Mouse (Mus musculus): ENCODE measurements around the gene Rnf25. TPM values are rescaled to one million over a fixed set of nuclear protein-coding genes. Genes with fewer than 3 reads are reported as not detected.

The Rnf25 gene
- polyA plus RNA-seq (2015; fragmentation: Nextera tagmentation; extraction: Ambion mirVana): 40.7 and 41.0 TPM in 2 replicates

- Histone ChIP-seq H3K4me2 (peak within 1 kb of the TSS; percentile 80), H3K27me3 (no peaks in the 10 kb centered on the region), H3K36me3 (peaks cover 28% of the 10 kb centered on the region), H3K27ac (0 out of 2 replicates have a peak within 1 kb of the TSS, but pooled peaks have one; percentile 22), H3K4me3 (peak within 1 kb of the TSS; percentile 85), H3K9ac (peak within 1 kb of the TSS; percentile 81), H3K4me1 (peaks cover 12% of the 10 kb centered on the region), H3K9me3 (no peaks in the 10 kb centered on the region)
- ATAC-seq (ENCODE audit: insufficient number of reproducible peaks, low FRiP score, low TSS enrichment, low read depth): peak; percentile 78
- 10% methylated on average over 25 of the region's 25 CpGs for WGBS
Measured at GRCm38 (mm10) chr1:74601267-74601962, at the start of gene Rnf25, which contains the start of gene Stk36. TSS of gene Rnf25 (minus strand) at chr1:74601397. TSS of gene Stk36 (plus strand) at chr1:74601445.

DNA sequence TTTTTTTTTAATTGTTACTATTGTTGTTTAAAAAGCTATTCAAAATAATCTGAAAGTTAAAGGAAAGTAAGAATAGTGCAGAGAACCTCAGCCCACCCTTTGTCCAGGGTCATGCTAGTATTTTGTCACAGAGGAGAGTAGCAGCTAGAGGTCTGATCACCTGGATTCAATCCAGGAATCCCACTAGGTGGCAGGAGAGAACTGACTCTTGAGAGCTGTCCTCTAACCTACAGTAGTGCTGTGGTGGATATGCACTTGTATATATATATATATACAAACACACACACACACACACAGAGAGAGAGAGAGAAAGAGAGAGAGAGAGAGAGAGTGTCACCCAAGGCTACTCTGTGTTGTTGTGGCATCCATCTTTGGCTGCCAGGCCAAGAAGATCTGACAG lies 42.7 kb upstream of the Rnf25 start:
- H3K4me2 ChIP-seq: no peak overlapping the region
- H3K36me3 ChIP-seq: no peaks in the 10 kb centered on the region
- H3K9ac ChIP-seq: no peak overlapping the region
- H3K27ac ChIP-seq: no peak overlapping the region
- no peak overlapping the region for H3K4me3 ChIP-seq
- no peaks in the 10 kb centered on the region for H3K4me1 ChIP-seq
- no peak for ATAC-seq (ENCODE audit: insufficient number of reproducible peaks, low FRiP score, low TSS enrichment, low read depth)
- no peaks in the 10 kb centered on the region for H3K27me3 ChIP-seq
- no peaks in the 10 kb centered on the region for H3K9me3 ChIP-seq

GRCm38 (mm10) chr1:74643524-74643923 lies 42.3 kb upstream of the Rnf25 start:
- H3K4me1 ChIP-seq: no peaks in the 10 kb centered on the region
- H3K36me3 ChIP-seq: no peaks in the 10 kb centered on the region
- H3K27me3 ChIP-seq: no peaks in the 10 kb centered on the region
- no peaks in the 10 kb centered on the region for H3K9me3 ChIP-seq
- no peak overlapping the region for H3K4me3 ChIP-seq
- ATAC-seq (ENCODE audit: insufficient number of reproducible peaks, low FRiP score, low TSS enrichment, low read depth): no peak
- H3K4me2 ChIP-seq: no peak overlapping the region
- H3K27ac ChIP-seq: no peak overlapping the region
- 72% methylated on average over 2 of the region's 2 CpGs for WGBS
- H3K9ac ChIP-seq: no peak overlapping the region

GRCm38 (mm10) chr1:74632734-74633133 lies 31.5 kb upstream of the Rnf25 start:
- no peak overlapping the region for H3K27ac ChIP-seq
- no peaks in the 10 kb centered on the region for H3K9me3 ChIP-seq
- H3K27me3 ChIP-seq: no peaks in the 10 kb centered on the region
- H3K4me3 ChIP-seq: no peak overlapping the region
- ATAC-seq (ENCODE audit: insufficient number of reproducible peaks, low FRiP score, low TSS enrichment, low read depth): no peak
- no peak overlapping the region for H3K9ac ChIP-seq
- H3K36me3 ChIP-seq: peaks cover 15% of the 10 kb centered on the region
- H3K4me1 ChIP-seq: no peaks in the 10 kb centered on the region
- WGBS: 85% methylated on average over 4 of the region's 4 CpGs
- no peak overlapping the region for H3K4me2 ChIP-seq

DNA sequence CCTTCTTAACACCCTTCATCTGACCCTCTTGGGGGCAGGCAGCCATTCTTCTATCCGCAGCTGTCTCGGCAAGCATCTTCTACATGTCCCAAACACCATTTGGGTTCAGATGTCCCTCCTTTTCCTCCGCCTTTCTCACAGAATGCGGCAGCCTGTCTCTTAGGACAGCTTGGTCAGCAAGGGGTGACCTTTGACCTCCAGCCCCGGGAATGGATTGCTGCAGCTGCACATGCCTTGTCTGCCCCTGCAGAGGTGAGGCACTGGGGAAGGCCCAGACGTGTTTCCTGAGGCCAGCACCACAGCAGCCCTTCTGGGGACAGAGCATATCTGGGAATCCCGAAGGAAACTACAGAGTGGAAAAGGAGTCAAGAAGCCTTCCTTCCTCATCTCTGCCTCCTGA lies 26.8 kb upstream of the Rnf25 start:
- Histone ChIP-seq H3K9me3 (no peaks in the 10 kb centered on the region), H3K4me1 (no peaks in the 10 kb centered on the region), H3K4me2 (no peak overlapping the region), H3K4me3 (no peak overlapping the region), H3K27ac (no peak overlapping the region), H3K36me3 (peaks cover 35% of the 10 kb centered on the region), H3K9ac (no peak overlapping the region), H3K27me3 (no peaks in the 10 kb centered on the region)
- WGBS: 54% methylated on average over 7 of the region's 7 CpGs
- ATAC-seq (ENCODE audit: insufficient number of reproducible peaks, low FRiP score, low TSS enrichment, low read depth): no peak

GRCm38 (mm10) chr1:74626076-74626475 lies 24.9 kb upstream of the Rnf25 start:
- Histone ChIP-seq H3K9ac (no peak overlapping the region), H3K27me3 (no peaks in the 10 kb centered on the region), H3K4me2 (no peak overlapping the region), H3K4me3 (no peak overlapping the region), H3K36me3 (peaks cover 40% of the 10 kb centered on the region), H3K4me1 (no peaks in the 10 kb centered on the region), H3K27ac (no peak overlapping the region), H3K9me3 (no peaks in the 10 kb centered on the region)
- 84% methylated on average over 4 of the region's 4 CpGs for WGBS
- no peak for ATAC-seq (ENCODE audit: insufficient number of reproducible peaks, low FRiP score, low TSS enrichment, low read depth)

- H3K27me3 ChIP-seq: no peaks in the 10 kb centered on the region
- no peak overlapping the region for H3K4me3 ChIP-seq
- WGBS: 77% methylated on average over 1 of the region's 1 CpGs
- no peak overlapping the region for H3K9ac ChIP-seq
- no peak overlapping the region for H3K27ac ChIP-seq
- peaks cover 40% of the 10 kb centered on the region for H3K36me3 ChIP-seq
- no peak for ATAC-seq (ENCODE audit: insufficient number of reproducible peaks, low FRiP score, low TSS enrichment, low read depth)
- no peaks in the 10 kb centered on the region for H3K4me1 ChIP-seq
- no peak overlapping the region for H3K4me2 ChIP-seq
- H3K9me3 ChIP-seq: no peaks in the 10 kb centered on the region
Measured at GRCm38 (mm10) chr1:74624183-74624582, 23.0 kb upstream of the Rnf25 start.

GRCm38 (mm10) chr1:74600501-74601266 lies 513 bp downstream of the Rnf25 start:
- Histone ChIP-seq H3K4me3 (peak overlapping the region; percentile 85), H3K36me3 (peaks cover 32% of the 10 kb centered on the region), H3K27me3 (no peaks in the 10 kb centered on the region), H3K4me2 (peak overlapping the region; percentile 80), H3K9ac (peak overlapping the region; percentile 81), H3K27ac (no peak overlapping the region), H3K9me3 (no peaks in the 10 kb centered on the region), H3K4me1 (peaks cover 12% of the 10 kb centered on the region)
- WGBS: 6% methylated on average over 26 of the region's 26 CpGs
- peak; percentile 49 for ATAC-seq (ENCODE audit: insufficient number of reproducible peaks, low FRiP score, low TSS enrichment, low read depth)

- H3K4me2 ChIP-seq: no peak overlapping the region
- no peak for ATAC-seq (ENCODE audit: insufficient number of reproducible peaks, low FRiP score, low TSS enrichment, low read depth)
- H3K27ac ChIP-seq: no peak overlapping the region
- no peak overlapping the region for H3K4me3 ChIP-seq
- 83% methylated on average over 8 of the region's 8 CpGs for WGBS
- peaks cover 78% of the 10 kb centered on the region for H3K36me3 ChIP-seq
- H3K9ac ChIP-seq: no peak overlapping the region
- H3K27me3 ChIP-seq: no peaks in the 10 kb centered on the region
- H3K4me1 ChIP-seq: no peaks in the 10 kb centered on the region
- H3K9me3 ChIP-seq: no peaks in the 10 kb centered on the region
Measured at GRCm38 (mm10) chr1:74594434-74594833, 6.8 kb downstream of the Rnf25 start.

GRCm38 (mm10) chr1:74587773-74588445 lies 13.3 kb downstream of the Rnf25 start, which contains the start of the genes Zfp142 and Bcs1l:
TSS of gene Zfp142 (minus strand) at chr1:74588246.
TSS of gene Bcs1l (plus strand) at chr1:74588289.
- Histone ChIP-seq H3K36me3 (peaks cover 36% of the 10 kb centered on the region), H3K9me3 (no peaks in the 10 kb centered on the region), H3K4me1 (peaks cover 26% of the 10 kb centered on the region), H3K4me2 (peak within 1 kb of the TSS; percentile 73), H3K27ac (peak within 1 kb of the TSS; percentile 94), H3K27me3 (no peaks in the 10 kb centered on the region), H3K9ac (peak within 1 kb of the TSS; percentile 77), H3K4me3 (peak within 1 kb of the TSS; percentile 97)
- ATAC-seq (ENCODE audit: insufficient number of reproducible peaks, low FRiP score, low TSS enrichment, low read depth): peak; percentile 99
- WGBS: under 1% methylated on average over 47 of the region's 48 CpGs

GRCm38 (mm10) chr1:74587233-74587772 lies 13.9 kb downstream of the Rnf25 start:
- Histone ChIP-seq H3K4me1 (peaks cover 26% of the 10 kb centered on the region), H3K9ac (peak overlapping the region; percentile 77), H3K9me3 (no peaks in the 10 kb centered on the region), H3K4me3 (peak overlapping the region; percentile 97), H3K27ac (peak overlapping the region; percentile 94), H3K36me3 (peaks cover 39% of the 10 kb centered on the region), H3K27me3 (no peaks in the 10 kb centered on the region), H3K4me2 (peak overlapping the region; percentile 73)
- under 1% methylated on average over 24 of the region's 24 CpGs for WGBS
- ATAC-seq (ENCODE audit: insufficient number of reproducible peaks, low FRiP score, low TSS enrichment, low read depth): no peak
